ENCODE assay signal across 9 mouse cellular contexts in genomic region chr19:10524784-10525105, GRCm38 (mm10). TPM values are rescaled to one million over a fixed set of nuclear protein-coding genes. Genes with fewer than 3 reads are reported as not detected.
DNase-seq lines count a peak whose midpoint lies in the region; ATAC-seq and TF ChIP-seq lines count a peak whose summit lies in the region.
"Had no signal": no experiment of that assay in that cellular context is flagged by ENCODE, and none has a peak within 500 bp of the region (broad histone marks: within the 10 kb centered on the region; RNA-seq: fewer than 3 reads in every experiment).

No protein-coding gene starts in this region.

- no peak for ATAC-seq in heart, embryonic 13.5 days (ENCODE audit: extremely low read depth, insufficient number of reproducible peaks, low FRiP score, low TSS enrichment)
- no peak for ATAC-seq in forebrain, postnatal 0 days
- peak; percentile 7 for ATAC-seq in megakaryocyte progenitor cell, adult 5-6 weeks (replicated peaks; ENCODE audit: poor library complexity)
- no peak for ATAC-seq in cerebellum, adult (ENCODE audit: insufficient number of reproducible peaks, low FRiP score, low TSS enrichment)

- no peak for DNase-seq in heart, postnatal 4 days
- DNase-seq in ES-E14 (ENCODE audit: low read depth, low spot score), result no peak
- no peak for DNase-seq in forebrain, postnatal 0 days
- DNase-seq in left cerebral cortex, adult 18-20 months (ENCODE audit: low spot score in 2 of 2), result no peak
- DNase-seq in urinary bladder, adult 18-20 months (ENCODE audit: low spot score in 2 of 2), result no peak

- peak overlapping the region; percentile 78 for H3K4me2 ChIP-seq in heart, embryonic 13.5 days
- peak overlapping the region; percentile 76 for H3K4me2 ChIP-seq in forebrain, postnatal 0 days (ENCODE audit: low read depth)

- WGBS in heart, embryonic 13.5 days, result under 1% methylated on average over 19 of the region's 19 CpGs
- WGBS in forebrain, postnatal 0 days, result 1% methylated on average over 19 of the region's 19 CpGs

- TF ChIP-seq CTCF in forebrain, postnatal 0 days (IDR thresholded peaks at IDR 0.05; ENCODE audit: low read depth), result no peak

- peaks cover 32% of the 10 kb centered on the region for H3K36me3 ChIP-seq in heart, embryonic 13.5 days
- H3K36me3 ChIP-seq in ES-E14 (ENCODE audit: control insufficient read depth, insufficient read depth, low read length, poor library complexity, severe bottlenecking), result peaks cover 6% of the 10 kb centered on the region
- 0 out of 2 replicates have a peak, but pooled peaks cover 4% of the 10 kb centered on the region for H3K36me3 ChIP-seq in forebrain, postnatal 0 days (ENCODE audit: insufficient read depth)

- peak overlapping the region; percentile 95 for H3K27ac ChIP-seq in heart, embryonic 13.5 days (replicated peaks)
- peak overlapping the region; percentile 71 for H3K27ac ChIP-seq in ES-E14 (ENCODE audit: insufficient read depth, low read depth, low read length, poor library complexity, severe bottlenecking)
- peak overlapping the region; percentile 96 for H3K27ac ChIP-seq in forebrain, postnatal 0 days (ENCODE audit: low read depth, low read length)

- in situ Hi-C loops in ES-E14 (cut with MboI; ENCODE audit: low sequenced_read_pairs in 2 of 2, unreplicated experiment in 2 of 2), result no loop called here

- peaks cover 38% of the 10 kb centered on the region for H3K4me1 ChIP-seq in heart, embryonic 13.5 days
- H3K4me1 ChIP-seq in ES-E14 (ENCODE audit: control insufficient read depth in 2 of 2, insufficient read depth in 2 of 2, low read length in 2 of 2, poor library complexity in 1 of 2), result peaks cover 0 to 2% of the 10 kb centered on the region in 2 experiments; a peak in 2 of 4 replicates
- peaks cover 5% of the 10 kb centered on the region for H3K4me1 ChIP-seq in forebrain, postnatal 0 days (ENCODE audit: insufficient read depth)

- H3K9me3 ChIP-seq in heart, embryonic 13.5 days, result no peaks in the 10 kb centered on the region
- no peaks in the 10 kb centered on the region for H3K9me3 ChIP-seq in ES-E14 (ENCODE audit: control insufficient read depth, insufficient read depth, low read depth, low read length)
- H3K9me3 ChIP-seq in forebrain, postnatal 0 days (ENCODE audit: low read length), result no peaks in the 10 kb centered on the region

- H3K27me3 ChIP-seq in heart, embryonic 13.5 days (replicated peaks), result no peaks in the 10 kb centered on the region
- H3K27me3 ChIP-seq in forebrain, postnatal 0 days (ENCODE audit: insufficient read depth, low read length), result no peaks in the 10 kb centered on the region

- peak overlapping the region; percentile 72 for H3K4me3 ChIP-seq in heart, embryonic 13.5 days
- H3K4me3 ChIP-seq in ES-E14 (ENCODE audit: insufficient read depth in 1 of 2, low read depth in 1 of 2, low read length in 2 of 2, poor library complexity in 1 of 2, severe bottlenecking in 1 of 2), result peak overlapping the region; percentile 81 to 90
- peak overlapping the region; percentile 99 for H3K4me3 ChIP-seq in forebrain, postnatal 0 days (ENCODE audit: low read depth, low read length)

- peak overlapping the region; percentile 93 for H3K9ac ChIP-seq in heart, embryonic 13.5 days
- peak overlapping the region; percentile 97 for H3K9ac ChIP-seq in ES-E14 (ENCODE audit: insufficient read depth, low read depth, low read length, poor library complexity, severe bottlenecking)
- peak overlapping the region; percentile 91 for H3K9ac ChIP-seq in forebrain, postnatal 0 days

TF ChIP-seq in ES-E14, 5 proteins besides CTCF, POLR2A, EP300 and RAD21:
- no peak for TF ChIP-seq ZNF384 (IDR thresholded peaks at IDR 0.05; ENCODE audit: low read depth, low read length)
- no peak for TF ChIP-seq ZC3H11A (IDR thresholded peaks at IDR 0.05; ENCODE audit: borderline replicate concordance, low read depth, low read length)
- peak; percentile 63; the same call in 1 of the 2 replicates for TF ChIP-seq HCFC1 (IDR thresholded peaks at IDR 0.05; ENCODE audit: borderline replicate concordance, insufficient read depth, low read length)
- no peak for TF ChIP-seq MAFK (IDR thresholded peaks at IDR 0.05; ENCODE audit: insufficient read depth, low read depth, low read length)

RNA-seq across cellular contexts. Expression of gene Cpsf7, which starts 0.3 kb away (rescaled TPM):
- 27.3 and 29.9 TPM in 2 replicates for polyA plus RNA-seq in heart, embryonic 13.5 days (2015; fragmentation: Nextera tagmentation; extraction: Ambion mirVana)
- 10 to 100 TPM; 50.0 to 52.9 TPM for total RNA-seq in heart, postnatal 4 days (2021)
- 37.7 and 38.0 TPM in 2 replicates for total RNA-seq in ES-E14 (2012; rRNA removed)
- 62.6 and 74.9 TPM in 2 replicates for total RNA-seq in forebrain, postnatal 0 days (2014; rRNA removed)
- 37.6 and 41.9 TPM in 2 replicates for polyA plus RNA-seq in forebrain, postnatal 0 days (2015; fragmentation: Nextera tagmentation; extraction: Ambion mirVana)
- total RNA-seq in megakaryocyte progenitor cell, adult 5-6 weeks (2015), result 53.8 and 60.5 TPM in 2 replicates
- 30.0 and 37.9 TPM in 2 replicates for total RNA-seq in megakaryocyte progenitor cell, adult 5-6 weeks (2017)
- total RNA-seq in left cerebral cortex, adult 18-20 months (2021), result 10 to 100 TPM; 76.8 to 79.5 TPM

RNA-seq across cellular contexts. Expression of gene Sdhaf2, which starts 1.2 kb away (rescaled TPM):
- polyA plus RNA-seq in heart, embryonic 13.5 days (2015; fragmentation: Nextera tagmentation; extraction: Ambion mirVana), result 52.4 and 53.9 TPM in 2 replicates
- total RNA-seq in heart, postnatal 4 days (2021), result 10 to 100 TPM; 54.2 to 56.5 TPM
- 24.3 and 31.3 TPM in 2 replicates for total RNA-seq in ES-E14 (2012; rRNA removed)
- total RNA-seq in forebrain, postnatal 0 days (2014; rRNA removed), result 51.1 and 62.9 TPM in 2 replicates
- 53.6 and 59.5 TPM in 2 replicates for polyA plus RNA-seq in forebrain, postnatal 0 days (2015; fragmentation: Nextera tagmentation; extraction: Ambion mirVana)
- 43.3 and 45.4 TPM in 2 replicates for total RNA-seq in megakaryocyte progenitor cell, adult 5-6 weeks (2015)
- total RNA-seq in megakaryocyte progenitor cell, adult 5-6 weeks (2017), result 54.4 and 60.1 TPM in 2 replicates
- 10 to 100 TPM; 52.9 to 53.4 TPM for total RNA-seq in left cerebral cortex, adult 18-20 months (2021)

RNA-seq across cellular contexts. Expression of gene Tmem216, which starts 31.3 kb away (rescaled TPM):
- polyA plus RNA-seq in heart, embryonic 13.5 days (2015; fragmentation: Nextera tagmentation; extraction: Ambion mirVana), result 18.0 and 19.8 TPM in 2 replicates
- total RNA-seq in heart, postnatal 4 days (2021), result 1 to 10 TPM; 5.8 to 6.2 TPM
- 29.2 and 30.1 TPM in 2 replicates for total RNA-seq in ES-E14 (2012; rRNA removed)
- total RNA-seq in forebrain, postnatal 0 days (2014; rRNA removed), result 23.5 and 26.9 TPM in 2 replicates
- 36.6 and 46.4 TPM in 2 replicates for polyA plus RNA-seq in forebrain, postnatal 0 days (2015; fragmentation: Nextera tagmentation; extraction: Ambion mirVana)
- total RNA-seq in megakaryocyte progenitor cell, adult 5-6 weeks (2015), result 42.9 and 50.8 TPM in 2 replicates
- 25.3 and 28.7 TPM in 2 replicates for total RNA-seq in megakaryocyte progenitor cell, adult 5-6 weeks (2017)
- 10 to 100 TPM; 11.3 to 11.6 TPM for total RNA-seq in left cerebral cortex, adult 18-20 months (2021)

RNA-seq across cellular contexts. Expression of gene Ppp1r32, which starts 42.0 kb away (rescaled TPM):
- 0.10 and 0.19 TPM in 2 replicates for polyA plus RNA-seq in heart, embryonic 13.5 days (2015; fragmentation: Nextera tagmentation; extraction: Ambion mirVana)
- total RNA-seq in heart, postnatal 4 days (2021), result under 1 TPM; 0.52 to 0.77 TPM
- total RNA-seq in ES-E14 (2012; rRNA removed), result 0.48 and 0.62 TPM in 2 replicates
- 3.5 and 5.1 TPM in 2 replicates for total RNA-seq in forebrain, postnatal 0 days (2014; rRNA removed)
- 4.4 and 6.0 TPM in 2 replicates for polyA plus RNA-seq in forebrain, postnatal 0 days (2015; fragmentation: Nextera tagmentation; extraction: Ambion mirVana)
- total RNA-seq in megakaryocyte progenitor cell, adult 5-6 weeks (2015), result not detected in 2 replicates
- 0.81 TPM in 1 of 2 replicates, not detected in the other for total RNA-seq in megakaryocyte progenitor cell, adult 5-6 weeks (2017)
- under 1 TPM; 0.77 to 0.91 TPM for total RNA-seq in left cerebral cortex, adult 18-20 months (2021)
- total RNA-seq: hematopoietic stem cell, adult 5-6 weeks had no signal

RNA-seq across cellular contexts. Expression of gene Cyb561a3, which starts 52.2 kb away (rescaled TPM):
- polyA plus RNA-seq in heart, embryonic 13.5 days (2015; fragmentation: Nextera tagmentation; extraction: Ambion mirVana), result 10.9 and 12.3 TPM in 2 replicates
- 10 to 100 TPM in 1 of 2 experiments, 1 to 10 TPM in 1; 8.1 to 11.3 TPM for total RNA-seq in heart, postnatal 4 days (2021)
- total RNA-seq in ES-E14 (2012; rRNA removed), result 12.9 and 14.9 TPM in 2 replicates
- 21.4 and 24.9 TPM in 2 replicates for total RNA-seq in forebrain, postnatal 0 days (2014; rRNA removed)
- 18.9 and 22.0 TPM in 2 replicates for polyA plus RNA-seq in forebrain, postnatal 0 days (2015; fragmentation: Nextera tagmentation; extraction: Ambion mirVana)
- total RNA-seq in megakaryocyte progenitor cell, adult 5-6 weeks (2015), result 27.5 and 28.6 TPM in 2 replicates
- total RNA-seq in megakaryocyte progenitor cell, adult 5-6 weeks (2017), result 28.8 and 29.6 TPM in 2 replicates
- total RNA-seq in left cerebral cortex, adult 18-20 months (2021), result 10 to 100 TPM in 1 of 2 experiments, 1 to 10 TPM in 1; 9.4 to 10.8 TPM
